Mouse (Mus musculus): ENCODE measurements around the gene Pou2f3.

DNA sequence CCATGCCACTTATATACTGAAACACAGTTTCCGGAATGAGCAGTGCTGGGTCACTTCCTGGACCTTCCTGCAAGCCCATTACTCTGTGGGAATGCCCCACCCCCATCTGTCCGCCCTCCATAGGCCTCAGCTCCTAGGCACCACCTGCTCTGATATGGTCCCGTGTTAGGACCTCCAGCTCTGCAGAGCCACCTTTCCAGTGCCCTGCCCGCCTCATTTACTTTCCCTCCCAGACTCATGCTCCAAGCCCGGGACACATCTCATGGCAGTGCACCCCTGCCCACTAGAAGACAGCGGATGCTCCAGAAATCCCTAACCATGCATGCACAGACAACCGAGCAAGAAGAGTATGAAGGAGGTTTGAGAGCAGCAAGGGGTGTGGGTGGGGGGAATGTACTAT is 19.8 kb upstream of the Pou2f3 start:
- TF ChIP-seq CTCF (IDR thresholded peaks at IDR 0.05 in 2 of 3, conservative IDR thresholded peaks at IDR 0.05 in 1 of 3; ENCODE audit: control insufficient read depth in 1 of 3, insufficient read depth in 1 of 3, low read depth in 2 of 3, low read length in 3 of 3, poor library complexity in 1 of 3, severe bottlenecking in 1 of 3) (no peak), ZMIZ1 (IDR thresholded peaks at IDR 0.05; ENCODE audit: low read depth, low read length) (no peak), SMC3 (IDR thresholded peaks at IDR 0.05; ENCODE audit: low read depth, low read length) (no peak), CHD1 (IDR thresholded peaks at IDR 0.05; ENCODE audit: low read depth, low read length) (no peak)

Measured in MEL (cell line).